In the genomic region with DNA sequence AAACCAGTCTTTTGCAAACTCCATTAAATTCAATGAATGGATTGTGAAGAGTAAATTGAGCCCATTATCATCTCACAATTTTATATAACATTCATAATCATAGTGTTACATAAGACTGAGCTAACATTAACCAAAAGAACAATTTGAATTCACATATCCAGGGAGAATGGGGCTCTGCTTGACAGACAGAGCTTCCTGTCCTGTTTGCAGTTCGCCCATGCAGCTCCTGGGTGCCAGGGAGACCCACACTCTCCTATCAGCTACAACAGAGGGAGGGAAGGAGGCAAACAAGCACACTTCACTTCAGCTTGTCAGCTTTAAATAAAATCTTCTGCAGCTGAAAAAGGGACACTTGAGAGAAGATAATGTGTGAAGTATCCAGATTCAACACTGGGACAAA, we compare ENCODE assay signal across 20 mouse cellular contexts.
DNase-seq lines count a peak whose midpoint lies in the region; ATAC-seq lines count a peak whose summit lies in the region.
"Had no signal": no experiment of that assay in that cellular context is flagged by ENCODE, and none has a peak within 500 bp of the region (broad histone marks: within the 10 kb centered on the region; RNA-seq: fewer than 3 reads in every experiment).

No protein-coding gene starts in this region.

- H3K36me3 ChIP-seq in forebrain, embryonic 13.5 days (ENCODE audit: poor library complexity, severe bottlenecking), result no peaks in the 10 kb centered on the region
- H3K36me3 ChIP-seq: embryonic facial prominence, embryonic 13.5 days; forebrain, embryonic 12.5 days; heart, embryonic 12.5 days; hindbrain, embryonic 15.5 days had no signal

- H3K4me1 ChIP-seq in forebrain, embryonic 13.5 days, result no peaks in the 10 kb centered on the region
- H3K4me1 ChIP-seq: embryonic facial prominence, embryonic 13.5 days; forebrain, embryonic 12.5 days; heart, embryonic 12.5 days had no signal

- no peaks in the 10 kb centered on the region for H3K9me3 ChIP-seq in forebrain, embryonic 13.5 days (replicated peaks)
- H3K9me3 ChIP-seq: embryonic facial prominence, embryonic 13.5 days; forebrain, embryonic 12.5 days; heart, embryonic 12.5 days; hindbrain, embryonic 15.5 days had no signal

- no peak overlapping the region for H3K27ac ChIP-seq in forebrain, embryonic 13.5 days
- H3K27ac ChIP-seq: embryonic facial prominence, embryonic 13.5 days; forebrain, embryonic 12.5 days; hindbrain, embryonic 15.5 days had no signal

- no peaks in the 10 kb centered on the region for H3K27me3 ChIP-seq in forebrain, embryonic 13.5 days
- H3K27me3 ChIP-seq: CH12.LX; embryonic facial prominence, embryonic 13.5 days; forebrain, embryonic 12.5 days; heart, embryonic 12.5 days; hindbrain, embryonic 15.5 days; Patski had no signal

- H3K4me3 ChIP-seq in forebrain, embryonic 13.5 days, result no peak overlapping the region
- H3K4me3 ChIP-seq: embryonic facial prominence, embryonic 13.5 days; forebrain, embryonic 12.5 days; heart, embryonic 12.5 days; hindbrain, embryonic 15.5 days had no signal

- H3K9ac ChIP-seq in forebrain, embryonic 13.5 days, result no peak overlapping the region
- H3K9ac ChIP-seq: embryonic facial prominence, embryonic 13.5 days; forebrain, embryonic 12.5 days; forebrain, postnatal 0 days; heart, embryonic 12.5 days; hindbrain, embryonic 15.5 days had no signal

- no peak overlapping the region for H3K4me2 ChIP-seq in forebrain, embryonic 13.5 days
- H3K4me2 ChIP-seq: embryonic facial prominence, embryonic 13.5 days; forebrain, embryonic 12.5 days; heart, embryonic 12.5 days; hindbrain, embryonic 15.5 days had no signal

- no peak for ATAC-seq in forebrain, embryonic 13.5 days
- ATAC-seq: activated CD4-positive, CD25-positive, alpha-beta regulatory T cell, adult 4 months; forebrain, postnatal 0 days; Patski had no signal

- 48% methylated on average over 1 of the region's 1 CpGs for WGBS in forebrain, embryonic 13.5 days

- intact Hi-C loops in left cerebral cortex, postnatal 14 days (cut with DNase I), result no loop called here
- intact Hi-C loops in left cerebral cortex, postnatal 10 days (cut with DNase I), result no loop called here

- peak; percentile 21 for DNase-seq in heart, adult 11 months
- no peak for DNase-seq in heart, postnatal 4 days
- peak; percentile 15 to 17 for DNase-seq in left cerebral cortex, postnatal 14 days (ENCODE audit: low spot score in 2 of 2)
- DNase-seq in left cerebral cortex, postnatal 10 days (ENCODE audit: extremely low spot score in 1 of 2, low spot score in 2 of 2), result no peak
- DNase-seq in right cerebral cortex, postnatal 25 days, result peak; percentile 22
- no peak for DNase-seq in right cerebral cortex, postnatal 14 days
- DNase-seq: adrenal gland, postnatal 14 days; cerebellum, adult 18-20 months; cerebellum, adult 9-11 months; cerebellum, postnatal 36 days; forebrain, postnatal 0 days; gastrocnemius, postnatal 14 days had no signal

Comparison
In these comparisons a context has a peak if more than half of its experiments do, and no peak if none do; other contexts are left out.
1. DNase-seq: peak in heart, adult 11 months (single experiment), left cerebral cortex, postnatal 14 days (2 of 2) and right cerebral cortex, postnatal 25 days (single experiment); none in heart, postnatal 4 days (single experiment), left cerebral cortex, postnatal 10 days (0 of 2) and right cerebral cortex, postnatal 14 days (single experiment).